Mouse (Mus musculus): ENCODE measurements around the gene Clta. TPM values are rescaled to one million over a fixed set of nuclear protein-coding genes. Genes with fewer than 3 reads are reported as not detected.

The Clta gene
- total and polyA plus RNA-seq, 2 experiments from 2014 or later: 366 to 379 TPM

DNA sequence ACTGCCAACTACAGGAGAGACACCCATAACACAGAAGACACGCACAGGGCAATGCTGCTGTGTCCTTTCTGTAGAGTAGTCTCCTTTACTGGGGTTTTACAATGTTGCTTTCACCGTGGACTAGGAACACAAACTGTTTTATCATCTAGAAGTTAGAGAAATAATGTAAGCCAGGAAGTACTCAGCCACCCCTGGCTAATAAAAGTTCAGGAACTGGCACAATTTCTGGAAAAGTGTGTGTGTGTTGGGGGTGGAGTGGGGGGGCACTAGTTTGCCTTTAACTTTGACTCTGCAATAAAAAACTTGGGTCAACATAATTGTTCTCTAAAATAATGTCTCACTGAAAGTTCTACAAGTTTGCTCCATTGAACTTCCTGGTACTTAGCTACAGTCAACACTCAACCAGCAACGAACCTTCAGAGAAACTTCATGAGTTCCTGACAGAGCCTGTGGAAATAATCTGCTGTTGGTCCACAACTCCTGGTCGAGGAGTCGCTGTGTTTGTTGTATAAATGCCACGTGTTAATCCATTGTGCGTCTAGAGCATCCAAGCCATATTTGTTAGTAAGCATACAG, 74.2 kb downstream of the Clta start:
- Histone ChIP-seq H3K9ac (replicated peaks; ENCODE audit: low read length) (no peak overlapping the region), H3K9me3 (ENCODE audit: low read length) (no peaks in the 10 kb centered on the region), H3K36me3 (ENCODE audit: insufficient read depth, low read length) (no peaks in the 10 kb centered on the region), H3K4me2 (ENCODE audit: low read depth, low read length) (no peak overlapping the region), H3K27me3 (ENCODE audit: insufficient read depth, low read length) (no peaks in the 10 kb centered on the region), H3K4me1 (ENCODE audit: insufficient read depth, low read length) (no peaks in the 10 kb centered on the region), H3K4me3 (ENCODE audit: low read length) (no peak overlapping the region), H3K27ac (no peak overlapping the region)
- 89% methylated on average over 7 of the region's 7 CpGs for WGBS
- DNase-seq (ENCODE audit: low spot score) (no peak), ATAC-seq (no peak)
- TF ChIP-seq CTCF (IDR thresholded peaks at IDR 0.05; ENCODE audit: low read depth): no peak

Other genes with a start within 250 kb of the Clta start
- not detected in 2 replicates for gene Olfr159, start 233.4 kb upstream of the Clta start, total RNA-seq (2014; rRNA removed)
- gene Olfr159, start 233.4 kb upstream of the Clta start, polyA plus RNA-seq (2015; fragmentation: Nextera tagmentation; extraction: Ambion mirVana): not detected in 2 replicates
- gene Olfr156, start 180.6 kb upstream of the Clta start, total RNA-seq (2014; rRNA removed): not detected in 2 replicates
- gene Olfr156, start 180.6 kb upstream of the Clta start, polyA plus RNA-seq (2015; fragmentation: Nextera tagmentation; extraction: Ambion mirVana): not detected in 2 replicates
- gene Olfr157, start 164.3 kb upstream of the Clta start, total RNA-seq (2014; rRNA removed): not detected in 2 replicates
- gene Olfr157, start 164.3 kb upstream of the Clta start, polyA plus RNA-seq (2015; fragmentation: Nextera tagmentation; extraction: Ambion mirVana): not detected in 2 replicates
- not detected in 2 replicates for gene Olfr155, start 152.9 kb upstream of the Clta start, total RNA-seq (2014; rRNA removed)
- not detected in 2 replicates for gene Olfr155, start 152.9 kb upstream of the Clta start, polyA plus RNA-seq (2015; fragmentation: Nextera tagmentation; extraction: Ambion mirVana)
- 4.0 and 6.1 TPM in 2 replicates for gene Reck, start 128.9 kb upstream of the Clta start, total RNA-seq (2014; rRNA removed)
- 3.4 and 4.0 TPM in 2 replicates for gene Reck, start 128.9 kb upstream of the Clta start, polyA plus RNA-seq (2015; fragmentation: Nextera tagmentation; extraction: Ambion mirVana)
- 24.9 and 27.8 TPM in 2 replicates for gene Glipr2, start 47.1 kb upstream of the Clta start, total RNA-seq (2014; rRNA removed)
- gene Glipr2, start 47.1 kb upstream of the Clta start, polyA plus RNA-seq (2015; fragmentation: Nextera tagmentation; extraction: Ambion mirVana): 21.0 and 23.4 TPM in 2 replicates
- gene Ccin, start 21.0 kb upstream of the Clta start, total RNA-seq (2014; rRNA removed): 0.29 TPM in 1 of 2 replicates, not detected in the other
- not detected in 2 replicates for gene Ccin, start 21.0 kb upstream of the Clta start, polyA plus RNA-seq (2015; fragmentation: Nextera tagmentation; extraction: Ambion mirVana)
- gene Gne, start 79.7 kb downstream of the Clta start, total RNA-seq (2014; rRNA removed): 41.9 and 44.5 TPM in 2 replicates
- gene Gne, start 79.7 kb downstream of the Clta start, polyA plus RNA-seq (2015; fragmentation: Nextera tagmentation; extraction: Ambion mirVana): 24.7 and 26.1 TPM in 2 replicates
- 82.3 and 96.3 TPM in 2 replicates for gene Rnf38, start 229.3 kb downstream of the Clta start, total RNA-seq (2014; rRNA removed)
- gene Rnf38, start 229.3 kb downstream of the Clta start, polyA plus RNA-seq (2015; fragmentation: Nextera tagmentation; extraction: Ambion mirVana): 14.1 and 15.6 TPM in 2 replicates